Comparison of ENCODE assay signal across 23 mouse cellular contexts in genomic region chr1:37522101-37522500, GRCm38 (mm10). TPM values are rescaled to one million over a fixed set of nuclear protein-coding genes. Genes with fewer than 3 reads are reported as not detected.
DNase-seq lines count a peak whose midpoint lies in the region; ATAC-seq lines count a peak whose summit lies in the region.
"Had no signal": no experiment of that assay in that cellular context is flagged by ENCODE, and none has a peak within 500 bp of the region (broad histone marks: within the 10 kb centered on the region; RNA-seq: fewer than 3 reads in every experiment).

No protein-coding gene starts in this region.

- no peak overlapping the region for H3K27ac ChIP-seq in hindbrain, embryonic 12.5 days
- H3K27ac ChIP-seq: embryonic facial prominence, embryonic 13.5 days; forebrain, embryonic 12.5 days; gastrocnemius, adult 2 months; hindbrain, embryonic 10.5 days; hindbrain, embryonic 15.5 days had no signal

- H3K36me3 ChIP-seq in megakaryocyte, embryonic 14.5 days (replicated peaks; ENCODE audit: low read length) = peaks cover 7% of the 10 kb centered on the region
- H3K36me3 ChIP-seq in hindbrain, embryonic 12.5 days = no peaks in the 10 kb centered on the region
- H3K36me3 ChIP-seq: embryonic facial prominence, embryonic 13.5 days; forebrain, embryonic 12.5 days; heart, embryonic 12.5 days; hindbrain, embryonic 10.5 days; hindbrain, embryonic 15.5 days had no signal

- peak; percentile 29 for DNase-seq in CD4-positive, CD25-positive, alpha-beta regulatory T cell, adult 2 months (ENCODE audit: low read depth, low spot score)
- peak; percentile 94 for DNase-seq in large intestine, adult 2 months (ENCODE audit: low read depth, low spot score)
- no peak for DNase-seq in frontal cortex, postnatal 36 days (ENCODE audit: low spot score in 2 of 2)
- DNase-seq: adrenal gland, postnatal 14 days; B cell, adult 2 months; cerebellum, adult 11-12 months; cerebellum, adult 9-11 months; cerebellum, postnatal 36 days; gastrocnemius, adult 2 months; gastrocnemius, postnatal 25 days had no signal

- 39% methylated on average over 5 of the region's 5 CpGs for WGBS in large intestine, adult 2 months
- WGBS in hindbrain, embryonic 12.5 days = 92% methylated on average over 5 of the region's 5 CpGs

- no peak overlapping the region for H3K4me2 ChIP-seq in hindbrain, embryonic 12.5 days (replicated peaks)
- H3K4me2 ChIP-seq: embryonic facial prominence, embryonic 13.5 days; forebrain, embryonic 12.5 days; heart, embryonic 12.5 days; hindbrain, embryonic 15.5 days had no signal

- H3K9me3 ChIP-seq in megakaryocyte, embryonic 14.5 days = no peaks in the 10 kb centered on the region
- H3K9me3 ChIP-seq in hindbrain, embryonic 12.5 days (replicated peaks) = no peaks in the 10 kb centered on the region; the same call in 1 of the 2 replicates
- H3K9me3 ChIP-seq: embryonic facial prominence, embryonic 13.5 days; forebrain, embryonic 12.5 days; hindbrain, embryonic 10.5 days; hindbrain, embryonic 15.5 days had no signal

- H3K27me3 ChIP-seq in megakaryocyte, embryonic 14.5 days (replicated peaks) = no peaks in the 10 kb centered on the region
- no peaks in the 10 kb centered on the region for H3K27me3 ChIP-seq in hindbrain, embryonic 12.5 days
- H3K27me3 ChIP-seq: CH12.LX; embryonic facial prominence, embryonic 13.5 days; forebrain, embryonic 12.5 days; heart, embryonic 12.5 days; hindbrain, embryonic 15.5 days; Patski had no signal

- ATAC-seq in CD4-positive, CD25-positive, alpha-beta regulatory T cell, adult 4 months = no peak
- no peak for ATAC-seq in megakaryocyte, adult 5-6 weeks (ENCODE audit: poor library complexity, severe bottlenecking)
- ATAC-seq in hindbrain, embryonic 12.5 days (ENCODE audit: low FRiP score) = no peak
- ATAC-seq: activated CD4-positive, CD25-positive, alpha-beta regulatory T cell, adult 4 months; forebrain, embryonic 16.5 days; Patski had no signal

- H3K4me1 ChIP-seq in megakaryocyte, embryonic 14.5 days = peaks cover 86% of the 10 kb centered on the region
- H3K4me1 ChIP-seq in hindbrain, embryonic 12.5 days = no peaks in the 10 kb centered on the region
- H3K4me1 ChIP-seq: embryonic facial prominence, embryonic 13.5 days; forebrain, embryonic 12.5 days; hindbrain, embryonic 10.5 days had no signal

- H3K9ac ChIP-seq in hindbrain, embryonic 12.5 days = no peak overlapping the region
- H3K9ac ChIP-seq: embryonic facial prominence, embryonic 13.5 days; forebrain, embryonic 12.5 days; heart, embryonic 12.5 days; hindbrain, embryonic 15.5 days had no signal

- peak overlapping the region; percentile 67 for H3K4me3 ChIP-seq in megakaryocyte, embryonic 14.5 days (replicated peaks)
- no peak overlapping the region for H3K4me3 ChIP-seq in hindbrain, embryonic 12.5 days
- H3K4me3 ChIP-seq: embryonic facial prominence, embryonic 13.5 days; forebrain, embryonic 12.5 days; gastrocnemius, adult 2 months; heart, embryonic 12.5 days; hindbrain, embryonic 10.5 days; hindbrain, embryonic 15.5 days had no signal

RNA-seq across cellular contexts. Expression of gene Mgat4a, which starts 18.7 kb away (rescaled TPM):
- 10 to 100 TPM; 11.7 to 12.1 TPM for polyA plus RNA-seq in CD4-positive, CD25-positive, alpha-beta regulatory T cell, adult 4 months (2017; shearing (Covaris generic))
- polyA plus RNA-seq in megakaryocyte, embryonic 14.5 days (2012; ENCODE audit: insufficient read depth, low replicate concordance) = 0.27 and 0.30 TPM in 2 replicates
- 3.5 and 5.1 TPM in 2 replicates for total RNA-seq in megakaryocyte, adult 5-6 weeks (2015)
- 5.5 and 6.9 TPM in 2 replicates for total RNA-seq in megakaryocyte, adult 5-6 weeks (2017)
- 50.0 and 78.2 TPM in 2 replicates for polyA plus RNA-seq in large intestine, adult 2 months (2012; rRNA removed)
- 3.2 and 4.6 TPM in 2 replicates for polyA plus RNA-seq in hindbrain, embryonic 12.5 days (2016; fragmentation: Nextera tagmentation; extraction: Ambion mirVana)

Comparison
In these comparisons a context has a peak if more than half of its experiments do, and no peak if none do; other contexts are left out.
1. DNase-seq: peak in CD4-positive, CD25-positive, alpha-beta regulatory T cell, adult 2 months (single experiment) and large intestine, adult 2 months (single experiment); none in frontal cortex, postnatal 36 days (0 of 2).